Mouse (Mus musculus): ENCODE measurements around the gene Anxa6. TPM values are rescaled to one million over a fixed set of nuclear protein-coding genes. Genes with fewer than 3 reads are reported as not detected.

Anxa6 gene
- polyA plus RNA-seq, 1 experiment from 2014 or later, result 90.1 TPM

GRCm38 (mm10) chr11:54944702-54945101, 88.5 kb downstream of the Anxa6 start:
- H3K27ac ChIP-seq (ENCODE audit: low read depth, low read length), result no peak overlapping the region
- H3K4me3 ChIP-seq (ENCODE audit: low read depth, low read length), result no peak overlapping the region
- ATAC-seq (ENCODE audit: insufficient read depth, low FRiP score, low TSS enrichment) (no peak), DNase-seq (ENCODE audit: low spot score) (no peak)
- no peaks in the 10 kb centered on the region for H3K9me3 ChIP-seq (ENCODE audit: control insufficient read depth, low read length)
- no peaks in the 10 kb centered on the region for H3K27me3 ChIP-seq (ENCODE audit: control insufficient read depth, insufficient read depth, low read length)
- no peak overlapping the region for H3K9ac ChIP-seq (ENCODE audit: low read length)
- H3K4me2 ChIP-seq (ENCODE audit: low read depth), result no peak overlapping the region
- H3K4me1 ChIP-seq (ENCODE audit: control insufficient read depth, insufficient read depth, low read length), result no peaks in the 10 kb centered on the region
- WGBS, result 84% methylated on average over 3 of the region's 3 CpGs
- H3K36me3 ChIP-seq (ENCODE audit: control insufficient read depth, insufficient read depth, low read length), result no peaks in the 10 kb centered on the region

GRCm38 (mm10) chr11:54940056-54940455, 93.2 kb downstream of the Anxa6 start:
- Histone ChIP-seq H3K4me2 (ENCODE audit: low read depth) (no peak overlapping the region), H3K27ac (ENCODE audit: low read depth, low read length) (no peak overlapping the region), H3K9ac (ENCODE audit: low read length) (no peak overlapping the region), H3K9me3 (ENCODE audit: control insufficient read depth, low read length) (no peaks in the 10 kb centered on the region), H3K4me1 (ENCODE audit: control insufficient read depth, insufficient read depth, low read length) (0 out of 2 replicates have a peak, but pooled peaks cover 2% of the 10 kb centered on the region), H3K36me3 (ENCODE audit: control insufficient read depth, insufficient read depth, low read length) (0 out of 2 replicates have a peak, but pooled peaks cover 2% of the 10 kb centered on the region), H3K27me3 (ENCODE audit: control insufficient read depth, insufficient read depth, low read length) (no peaks in the 10 kb centered on the region), H3K4me3 (ENCODE audit: low read depth, low read length) (no peak overlapping the region)
- ATAC-seq (ENCODE audit: insufficient read depth, low FRiP score, low TSS enrichment), result no peak
- DNase-seq (ENCODE audit: low spot score), result no peak
- 82% methylated on average over 7 of the region's 7 CpGs for WGBS

GRCm38 (mm10) chr11:54939501-54939900, 93.7 kb downstream of the Anxa6 start:
- DNase-seq (ENCODE audit: low spot score), result no peak
- Histone ChIP-seq H3K4me1 (ENCODE audit: control insufficient read depth, insufficient read depth, low read length) (0 out of 2 replicates have a peak, but pooled peaks cover 2% of the 10 kb centered on the region), H3K27me3 (ENCODE audit: control insufficient read depth, insufficient read depth, low read length) (no peaks in the 10 kb centered on the region), H3K9ac (ENCODE audit: low read length) (no peak overlapping the region), H3K36me3 (ENCODE audit: control insufficient read depth, insufficient read depth, low read length) (0 out of 2 replicates have a peak, but pooled peaks cover 2% of the 10 kb centered on the region), H3K4me2 (ENCODE audit: low read depth) (no peak overlapping the region), H3K4me3 (ENCODE audit: low read depth, low read length) (no peak overlapping the region), H3K9me3 (ENCODE audit: control insufficient read depth, low read length) (no peaks in the 10 kb centered on the region), H3K27ac (ENCODE audit: low read depth, low read length) (no peak overlapping the region)
- ATAC-seq (ENCODE audit: insufficient read depth, low FRiP score, low TSS enrichment), result no peak
- 88% methylated on average over 8 of the region's 8 CpGs for WGBS

GRCm38 (mm10) chr11:54936771-54937140, 96.5 kb downstream of the Anxa6 start:
- Histone ChIP-seq H3K4me3 (ENCODE audit: low read depth, low read length) (no peak overlapping the region), H3K4me1 (ENCODE audit: control insufficient read depth, insufficient read depth, low read length) (0 out of 2 replicates have a peak, but pooled peaks cover 2% of the 10 kb centered on the region), H3K27ac (ENCODE audit: low read depth, low read length) (no peak overlapping the region), H3K4me2 (ENCODE audit: low read depth) (no peak overlapping the region), H3K36me3 (ENCODE audit: control insufficient read depth, insufficient read depth, low read length) (peaks cover 2% of the 10 kb centered on the region; the same call in 1 of the 2 replicates), H3K27me3 (ENCODE audit: control insufficient read depth, insufficient read depth, low read length) (no peaks in the 10 kb centered on the region), H3K9me3 (ENCODE audit: control insufficient read depth, low read length) (no peaks in the 10 kb centered on the region), H3K9ac (ENCODE audit: low read length) (no peak overlapping the region)
- WGBS, result 89% methylated on average over 3 of the region's 3 CpGs
- ATAC-seq (ENCODE audit: insufficient read depth, low FRiP score, low TSS enrichment) (no peak), DNase-seq (ENCODE audit: low spot score) (no peak)

GRCm38 (mm10) chr11:54936035-54936770, 97.0 kb downstream of the Anxa6 start:
- no peaks in the 10 kb centered on the region for H3K27me3 ChIP-seq (ENCODE audit: control insufficient read depth, insufficient read depth, low read length)
- no peak for ATAC-seq (ENCODE audit: insufficient read depth, low FRiP score, low TSS enrichment)
- no peaks in the 10 kb centered on the region for H3K9me3 ChIP-seq (ENCODE audit: control insufficient read depth, low read length)
- no peak overlapping the region for H3K4me2 ChIP-seq (ENCODE audit: low read depth)
- 41% methylated on average over 12 of the region's 12 CpGs for WGBS
- H3K4me3 ChIP-seq (ENCODE audit: low read depth, low read length), result no peak overlapping the region
- 0 out of 2 replicates have a peak, but pooled peaks cover 2% of the 10 kb centered on the region for H3K4me1 ChIP-seq (ENCODE audit: control insufficient read depth, insufficient read depth, low read length)
- H3K27ac ChIP-seq (ENCODE audit: low read depth, low read length), result no peak overlapping the region
- peaks cover 2% of the 10 kb centered on the region; the same call in 1 of the 2 replicates for H3K36me3 ChIP-seq (ENCODE audit: control insufficient read depth, insufficient read depth, low read length)
- no peak for DNase-seq (ENCODE audit: low spot score)
- no peak overlapping the region for H3K9ac ChIP-seq (ENCODE audit: low read length)

GRCm38 (mm10) chr11:54934198-54934597, 99.0 kb downstream of the Anxa6 start:
- H3K4me3 ChIP-seq (ENCODE audit: low read depth, low read length), result no peak overlapping the region
- no peak overlapping the region for H3K9ac ChIP-seq (ENCODE audit: low read length)
- DNase-seq (ENCODE audit: low spot score) (no peak), ATAC-seq (ENCODE audit: insufficient read depth, low FRiP score, low TSS enrichment) (no peak)
- 0 out of 2 replicates have a peak, but pooled peaks cover 2% of the 10 kb centered on the region for H3K4me1 ChIP-seq (ENCODE audit: control insufficient read depth, insufficient read depth, low read length)
- H3K27ac ChIP-seq (ENCODE audit: low read depth, low read length), result no peak overlapping the region
- WGBS, result 95% methylated on average over 7 of the region's 7 CpGs
- no peak overlapping the region for H3K4me2 ChIP-seq (ENCODE audit: low read depth)
- peaks cover 2% of the 10 kb centered on the region; the same call in 1 of the 2 replicates for H3K36me3 ChIP-seq (ENCODE audit: control insufficient read depth, insufficient read depth, low read length)
- no peaks in the 10 kb centered on the region for H3K27me3 ChIP-seq (ENCODE audit: control insufficient read depth, insufficient read depth, low read length)
- no peaks in the 10 kb centered on the region for H3K9me3 ChIP-seq (ENCODE audit: control insufficient read depth, low read length)

- no peak overlapping the region for H3K27ac ChIP-seq (ENCODE audit: low read depth, low read length)
- ATAC-seq (ENCODE audit: insufficient read depth, low FRiP score, low TSS enrichment) (no peak), DNase-seq (ENCODE audit: low spot score) (no peak)
- no peaks in the 10 kb centered on the region for H3K27me3 ChIP-seq (ENCODE audit: control insufficient read depth, insufficient read depth, low read length)
- no peak overlapping the region for H3K4me2 ChIP-seq (ENCODE audit: low read depth)
- H3K36me3 ChIP-seq (ENCODE audit: control insufficient read depth, insufficient read depth, low read length), result peaks cover 1% of the 10 kb centered on the region; the same call in 1 of the 2 replicates
- WGBS, result 94% methylated on average over 6 of the region's 6 CpGs
- H3K4me3 ChIP-seq (ENCODE audit: low read depth, low read length), result no peak overlapping the region
- H3K9ac ChIP-seq (ENCODE audit: low read length), result no peak overlapping the region
- no peaks in the 10 kb centered on the region for H3K9me3 ChIP-seq (ENCODE audit: control insufficient read depth, low read length)
- H3K4me1 ChIP-seq (ENCODE audit: control insufficient read depth, insufficient read depth, low read length), result 0 out of 2 replicates have a peak, but pooled peaks cover 2% of the 10 kb centered on the region
Measured at GRCm38 (mm10) chr11:54932540-54932939, 100.7 kb downstream of the Anxa6 start.

GRCm38 (mm10) chr11:54931405-54932093, 101.7 kb downstream of the Anxa6 start:
- H3K4me3 ChIP-seq (ENCODE audit: low read depth, low read length), result no peak overlapping the region
- H3K27ac ChIP-seq (ENCODE audit: low read depth, low read length), result no peak overlapping the region
- H3K36me3 ChIP-seq (ENCODE audit: control insufficient read depth, insufficient read depth, low read length), result no peaks in the 10 kb centered on the region; the same call in 1 of the 2 replicates
- DNase-seq (ENCODE audit: low spot score), result peak; percentile 36
- ATAC-seq (ENCODE audit: insufficient read depth, low FRiP score, low TSS enrichment), result no peak
- H3K9me3 ChIP-seq (ENCODE audit: control insufficient read depth, low read length), result no peaks in the 10 kb centered on the region
- 0 out of 2 replicates have a peak, but pooled peaks cover 2% of the 10 kb centered on the region for H3K4me1 ChIP-seq (ENCODE audit: control insufficient read depth, insufficient read depth, low read length)
- H3K27me3 ChIP-seq (ENCODE audit: control insufficient read depth, insufficient read depth, low read length), result no peaks in the 10 kb centered on the region
- 61% methylated on average over 5 of the region's 5 CpGs for WGBS
- no peak overlapping the region for H3K9ac ChIP-seq (ENCODE audit: low read length)
- no peak overlapping the region for H3K4me2 ChIP-seq (ENCODE audit: low read depth)

All from neural tube, embryonic 11.5 days (tissue).